Mouse (Mus musculus) liver, embryonic 13.5 days (tissue): Measurements from ENCODE around the gene Nubp1. TPM values are rescaled to one million over a fixed set of nuclear protein-coding genes. Genes with fewer than 3 reads are reported as not detected.
A peak's percentile ranks its signal among the peaks of the same experiment; 100 is the strongest.

Source experiments
- ATAC-seq: fragments of 200-750 bp; cut with Nextera tagmentation; 2 replicates; pipeline ENCODE4 v1.8.0; 2017; ENCODE audit warnings: low read depth, mild to moderate bottlenecking, moderate number of reproducible peaks, moderate library complexity
- DNase-seq: peaks from one replicate; pipeline ENCODE4 v3.0.0; 2022
- H3K27ac ChIP-seq: fragments of 300-500 bp; sonication (generic); 2 replicates; pipeline ENCODE4 v1.5.1; 2015; ENCODE audit warnings: moderate library complexity, mild to moderate bottlenecking, inconsistent platforms
- H3K27me3 ChIP-seq: fragments of 300-500 bp; sonication (generic); 2 replicates; pipeline ENCODE4 v1.6.1; 2015; ENCODE audit warnings: mild to moderate bottlenecking, inconsistent platforms
- H3K36me3 ChIP-seq: fragments of 300-500 bp; sonication (generic); 2 replicates; pipeline ENCODE4 v1.6.1; 2015; ENCODE audit warnings: mild to moderate bottlenecking, inconsistent platforms
- H3K4me1 ChIP-seq: fragments of 300-500 bp; sonication (generic); replicated peaks from 2 replicates; pipeline ENCODE4 v1.6.1; 2015; ENCODE audit warnings: inconsistent platforms
- H3K4me2 ChIP-seq: fragments of 300-500 bp; sonication (generic); 2 replicates; pipeline ENCODE4 v1.6.1; 2015; ENCODE audit warnings: inconsistent platforms, mild to moderate bottlenecking, moderate library complexity
- H3K4me3 ChIP-seq: fragments of 300-500 bp; sonication (generic); replicated peaks from 2 replicates; pipeline ENCODE4 v1.5.1; 2015; ENCODE audit warnings: mild to moderate bottlenecking, inconsistent platforms
- H3K9ac ChIP-seq: fragments of 300-500 bp; sonication (generic); 2 replicates; pipeline ENCODE4 v1.6.1; 2015; ENCODE audit warnings: mild to moderate bottlenecking, inconsistent platforms
- H3K9me3 ChIP-seq: fragments of 300-500 bp; sonication (generic); replicated peaks from 2 replicates; pipeline ENCODE4 v1.6.1; 2016; ENCODE audit warnings: inconsistent platforms
- WGBS: fragments of 180-500 bp; shearing (Covaris S2); methylation state at CpG from one replicate; pipeline ENCODE4 v1.1.7; 2015; ENCODE audit not compliant: insufficient replicate concordance; 5-methylcytosine and 5-hydroxymethylcytosine counted together
- polyA plus RNA-seq: library from polyadenylated mRNA; unstranded; fragments of >200 nt; fragmentation: Nextera tagmentation; extraction: Ambion mirVana; gene quantifications from 2 replicates; pipeline ENCODE4 v1.2.1, GENCODE M21; 2015

Nubp1 gene
- polyA plus RNA-seq, 1 experiment from 2014 or later, result 44.8 TPM

DNA sequence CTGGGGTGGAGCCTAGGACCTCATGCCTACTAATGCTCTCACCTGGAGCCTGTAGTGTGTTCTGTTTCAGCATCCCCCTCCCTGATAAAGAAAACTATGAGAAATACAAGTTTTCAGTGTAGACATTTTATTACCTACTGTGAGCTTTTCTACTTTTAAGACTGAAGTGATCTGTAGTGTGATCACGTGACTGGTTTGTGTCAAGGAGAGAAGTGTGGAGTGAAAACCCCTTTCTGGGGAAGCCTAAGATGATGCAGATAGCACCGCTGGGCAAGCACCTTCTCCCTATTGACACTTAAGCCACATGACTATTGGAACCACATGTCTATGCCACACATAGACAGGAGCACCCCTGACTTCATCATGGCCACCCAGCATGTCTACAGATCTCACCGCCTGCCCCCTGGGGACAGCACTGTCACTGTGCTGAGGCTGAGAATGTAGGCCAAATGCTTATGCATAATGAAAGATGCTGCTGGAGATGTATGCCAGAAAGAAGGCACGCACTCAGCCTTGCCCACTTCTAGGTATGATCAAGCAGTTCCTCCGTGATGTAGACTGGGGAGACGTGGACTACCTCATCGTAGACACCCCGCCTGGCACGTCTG, 8.8 kb downstream of the Nubp1 start:
- no peaks in the 10 kb centered on the region for H3K9me3 ChIP-seq
- ATAC-seq, result no peak

DNA sequence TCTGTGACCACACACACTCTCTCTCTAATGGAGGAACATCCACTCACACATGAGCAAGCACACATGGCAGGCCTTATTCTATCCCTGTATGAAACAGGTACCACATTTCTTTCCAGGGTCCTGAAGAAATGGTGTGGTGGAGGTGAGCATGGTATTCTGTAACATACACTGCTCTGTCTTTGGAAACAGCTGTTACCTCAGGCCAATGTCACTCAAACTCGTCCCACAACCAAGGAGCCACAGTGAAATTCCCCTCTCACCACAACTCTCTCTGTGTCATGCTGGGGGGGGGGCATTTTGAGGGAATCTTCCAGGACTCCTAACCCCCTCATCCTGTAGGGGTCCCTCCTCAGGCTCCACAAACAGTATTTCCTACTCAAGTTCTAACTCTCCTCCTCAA, 20.2 kb downstream of the Nubp1 start:
- WGBS, result 38% methylated on average over 1 of the region's 1 CpGs
- no peak overlapping the region for H3K27ac ChIP-seq
- no peak for ATAC-seq

More for the DNA sequence above, 8.8 kb downstream of the Nubp1 start:
- Histone ChIP-seq H3K36me3 (peaks cover 99% of the 10 kb centered on the region), H3K27ac (no peak overlapping the region), H3K4me1 (no peaks in the 10 kb centered on the region), H3K9ac (no peak overlapping the region), H3K27me3 (no peaks in the 10 kb centered on the region), H3K4me2 (no peak overlapping the region), H3K4me3 (no peak overlapping the region)
- WGBS, result 86% methylated on average over 9 of the region's 9 CpGs
- DNase-seq, result no peak

DNA sequence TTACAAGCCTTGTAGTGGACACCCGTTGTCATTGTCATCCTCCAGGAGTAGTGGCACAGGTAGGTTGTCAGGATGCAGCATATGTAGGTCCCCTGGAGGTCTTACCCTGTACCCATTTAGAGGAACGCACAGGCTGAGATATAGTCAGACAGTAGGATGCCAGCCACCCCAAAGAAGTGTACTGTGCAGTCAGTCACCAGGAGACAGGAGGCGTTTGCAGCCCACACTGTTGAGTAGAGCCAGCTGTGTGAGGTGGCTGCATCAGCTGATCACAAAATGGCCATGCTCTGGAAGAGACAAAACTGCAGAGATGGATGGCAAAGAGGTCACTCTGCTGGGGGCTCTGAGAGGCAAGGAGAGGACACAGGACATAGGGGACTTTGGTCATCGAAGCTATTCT, 20.6 kb downstream of the Nubp1 start:
- no peaks in the 10 kb centered on the region for H3K36me3 ChIP-seq
- H3K27me3 ChIP-seq, result no peaks in the 10 kb centered on the region
- ATAC-seq (no peak), DNase-seq (no peak)
- H3K4me1 ChIP-seq, result no peaks in the 10 kb centered on the region
- no peak overlapping the region for H3K9ac ChIP-seq
- 63% methylated on average over 4 of the region's 4 CpGs for WGBS
- H3K27ac ChIP-seq, result no peak overlapping the region
- no peak overlapping the region for H3K4me3 ChIP-seq
- no peak overlapping the region for H3K4me2 ChIP-seq
- H3K9me3 ChIP-seq, result no peaks in the 10 kb centered on the region

More for the DNA sequence above, 20.2 kb downstream of the Nubp1 start:
- no peak overlapping the region for H3K9ac ChIP-seq
- H3K9me3 ChIP-seq, result no peaks in the 10 kb centered on the region
- H3K4me3 ChIP-seq, result no peak overlapping the region
- H3K27me3 ChIP-seq, result no peaks in the 10 kb centered on the region
- peaks cover under 1% of the 10 kb centered on the region; the same call in 1 of the 2 replicates for H3K36me3 ChIP-seq
- H3K4me1 ChIP-seq, result no peaks in the 10 kb centered on the region
- no peak for DNase-seq
- H3K4me2 ChIP-seq, result no peak overlapping the region

DNA sequence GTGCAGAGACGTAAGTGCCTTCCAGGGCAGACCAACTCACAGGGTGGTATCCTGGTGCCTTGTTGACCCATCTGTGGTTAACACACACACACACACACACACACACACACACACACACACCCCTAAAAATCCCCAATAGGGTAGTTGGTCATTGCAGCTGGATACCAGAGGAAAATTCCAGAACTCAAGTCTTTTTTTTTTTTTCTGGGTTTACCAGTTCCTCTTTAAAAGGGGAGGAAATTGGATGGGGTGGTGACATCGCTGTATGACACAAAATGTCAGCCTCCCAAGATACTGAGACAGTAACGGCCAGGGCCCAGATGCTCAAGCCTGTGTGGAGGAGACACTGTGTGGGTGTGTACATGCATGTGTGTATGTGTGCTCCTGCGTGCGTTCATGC, 21.6 kb downstream of the Nubp1 start:
- no peaks in the 10 kb centered on the region for H3K9me3 ChIP-seq
- no peaks in the 10 kb centered on the region for H3K4me1 ChIP-seq
- DNase-seq, result no peak
- no peak for ATAC-seq
- no peaks in the 10 kb centered on the region for H3K27me3 ChIP-seq
- H3K36me3 ChIP-seq, result no peaks in the 10 kb centered on the region
- WGBS, result 63% methylated on average over 5 of the region's 5 CpGs
- H3K4me2 ChIP-seq, result no peak overlapping the region
- H3K27ac ChIP-seq, result no peak overlapping the region
- H3K4me3 ChIP-seq, result no peak overlapping the region
- no peak overlapping the region for H3K9ac ChIP-seq

DNA sequence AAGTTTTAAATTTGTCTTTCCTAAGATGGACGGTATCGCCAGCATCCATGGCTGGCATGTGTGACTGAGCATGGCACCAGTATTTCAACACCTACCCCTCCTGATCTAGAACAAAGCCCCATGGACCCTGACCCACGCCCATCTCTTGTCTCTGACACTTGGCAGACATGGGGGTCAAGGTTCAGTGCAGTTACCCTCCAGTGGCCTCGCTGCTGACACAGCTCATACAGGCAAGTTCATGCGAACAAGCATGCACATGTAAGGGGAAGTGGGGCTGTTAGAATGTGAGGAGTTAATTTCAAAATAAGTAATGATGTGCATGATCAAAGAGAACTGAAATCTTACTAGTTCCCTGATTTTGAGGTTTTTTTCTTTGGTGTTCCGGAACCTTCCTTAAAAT, 24.4 kb downstream of the Nubp1 start:
- DNase-seq, result no peak

DNA sequence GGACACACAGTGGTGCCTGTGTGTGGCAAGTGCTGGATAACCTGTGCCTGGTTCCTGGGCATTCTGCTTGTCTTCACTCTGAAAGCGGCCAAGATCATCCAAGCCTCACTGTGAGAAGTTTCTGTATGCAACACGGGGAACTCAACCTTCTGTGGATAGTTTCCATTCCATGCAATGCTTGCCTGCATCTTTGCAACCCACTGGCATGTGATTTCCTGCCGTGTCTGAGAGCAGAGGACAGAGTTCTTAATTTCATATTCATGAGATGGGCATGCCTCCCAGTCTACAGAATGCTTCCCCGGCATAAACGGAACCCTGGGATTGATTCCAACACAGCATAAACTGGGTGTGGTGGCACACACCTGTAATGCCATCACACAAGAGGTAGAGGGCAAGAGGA, 26.3 kb downstream of the Nubp1 start:
- no peaks in the 10 kb centered on the region for H3K27me3 ChIP-seq
- no peaks in the 10 kb centered on the region for H3K36me3 ChIP-seq
- no peak overlapping the region for H3K9ac ChIP-seq
- no peak overlapping the region for H3K4me3 ChIP-seq
- DNase-seq, result no peak
- H3K9me3 ChIP-seq, result no peaks in the 10 kb centered on the region
- ATAC-seq, result no peak
- 61% methylated on average over 5 of the region's 5 CpGs for WGBS
- H3K27ac ChIP-seq, result no peak overlapping the region
- H3K4me2 ChIP-seq, result no peak overlapping the region
- no peaks in the 10 kb centered on the region for H3K4me1 ChIP-seq

More for the DNA sequence above, 24.4 kb downstream of the Nubp1 start:
- WGBS, result 73% methylated on average over 6 of the region's 6 CpGs
- H3K4me2 ChIP-seq, result no peak overlapping the region
- no peaks in the 10 kb centered on the region for H3K4me1 ChIP-seq
- no peak for ATAC-seq
- no peaks in the 10 kb centered on the region for H3K27me3 ChIP-seq
- H3K9me3 ChIP-seq, result no peaks in the 10 kb centered on the region
- H3K36me3 ChIP-seq, result no peaks in the 10 kb centered on the region
- no peak overlapping the region for H3K27ac ChIP-seq
- H3K9ac ChIP-seq, result no peak overlapping the region
- H3K4me3 ChIP-seq, result no peak overlapping the region

DNA sequence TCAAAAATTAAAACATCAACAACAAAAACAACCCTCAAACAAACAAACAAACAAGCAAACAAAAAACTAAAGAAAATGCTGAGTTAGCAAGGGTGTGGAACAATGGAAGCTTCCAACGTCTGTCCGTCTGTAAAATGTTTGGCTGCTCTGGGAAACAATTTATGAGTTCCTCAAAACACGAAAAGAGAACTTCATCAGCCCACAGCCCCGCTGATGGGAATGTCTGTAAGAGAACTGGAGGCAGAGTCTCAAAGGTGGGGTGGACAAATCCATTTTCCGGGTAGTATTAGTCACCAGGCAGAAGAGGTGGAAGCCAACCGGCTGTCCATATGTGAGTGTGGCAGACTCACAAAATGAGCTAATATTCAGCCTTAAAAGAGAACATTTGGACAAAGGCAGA, 29.6 kb downstream of the Nubp1 start:
- Histone ChIP-seq H3K27ac (no peak overlapping the region), H3K9me3 (no peaks in the 10 kb centered on the region), H3K4me1 (no peaks in the 10 kb centered on the region), H3K36me3 (no peaks in the 10 kb centered on the region), H3K27me3 (no peaks in the 10 kb centered on the region), H3K4me3 (no peak overlapping the region), H3K9ac (no peak overlapping the region), H3K4me2 (no peak overlapping the region)
- no peak for DNase-seq
- ATAC-seq, result no peak
- 55% methylated on average over 6 of the region's 6 CpGs for WGBS

DNA sequence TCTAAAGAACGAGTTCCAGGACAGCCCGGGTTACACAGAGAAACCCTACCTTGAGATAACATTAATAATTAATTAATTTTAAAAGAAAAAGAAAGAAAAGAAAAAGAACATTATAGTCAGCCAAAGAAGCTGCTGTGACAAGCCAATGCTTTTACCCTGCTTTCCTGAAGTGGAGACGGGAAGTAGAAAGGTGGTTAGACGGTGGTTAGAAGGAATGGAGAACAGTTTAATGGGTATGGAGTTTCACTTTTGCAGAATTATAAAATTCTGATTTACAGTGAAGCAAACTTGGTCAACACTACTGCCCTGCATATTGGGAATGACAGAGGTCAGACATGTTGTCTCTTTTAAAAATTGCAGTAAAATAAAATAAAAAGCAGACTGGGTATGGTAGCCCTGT, 30.0 kb downstream of the Nubp1 start:
- H3K27me3 ChIP-seq, result no peaks in the 10 kb centered on the region

DNA sequence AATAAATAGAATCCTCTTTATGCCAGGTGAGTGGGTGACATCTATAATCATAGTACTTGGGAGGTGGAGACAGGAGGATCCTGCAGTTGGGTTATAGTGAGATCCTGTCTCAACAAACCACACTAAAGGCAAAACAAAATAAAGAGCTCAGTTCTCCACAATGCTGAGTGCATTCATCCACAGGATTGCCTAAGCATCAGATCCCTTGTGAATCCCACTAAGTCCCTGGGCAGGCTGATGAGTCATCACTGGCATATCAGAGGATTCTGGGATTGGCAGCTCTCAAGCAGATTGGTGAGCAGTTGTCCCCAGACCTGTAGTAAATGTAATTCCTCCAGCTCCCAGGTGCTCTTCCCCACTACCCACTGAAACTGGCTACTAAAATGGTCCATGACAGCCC, 32.0 kb downstream of the Nubp1 start:
- ATAC-seq (no peak), DNase-seq (no peak)
- Histone ChIP-seq H3K36me3 (no peaks in the 10 kb centered on the region), H3K27ac (no peak overlapping the region), H3K9me3 (no peaks in the 10 kb centered on the region), H3K4me3 (no peak overlapping the region), H3K4me1 (peaks cover 9% of the 10 kb centered on the region), H3K27me3 (no peaks in the 10 kb centered on the region), H3K9ac (no peak overlapping the region), H3K4me2 (no peak overlapping the region)

More for the DNA sequence above, 30.0 kb downstream of the Nubp1 start:
- ATAC-seq (no peak), DNase-seq (no peak)
- no peak overlapping the region for H3K4me2 ChIP-seq
- H3K36me3 ChIP-seq, result no peaks in the 10 kb centered on the region
- H3K4me1 ChIP-seq, result no peaks in the 10 kb centered on the region
- H3K4me3 ChIP-seq, result no peak overlapping the region
- WGBS, result 72% methylated on average over 4 of the region's 4 CpGs
- H3K27ac ChIP-seq, result no peak overlapping the region
- no peak overlapping the region for H3K9ac ChIP-seq
- H3K9me3 ChIP-seq, result no peaks in the 10 kb centered on the region

DNA sequence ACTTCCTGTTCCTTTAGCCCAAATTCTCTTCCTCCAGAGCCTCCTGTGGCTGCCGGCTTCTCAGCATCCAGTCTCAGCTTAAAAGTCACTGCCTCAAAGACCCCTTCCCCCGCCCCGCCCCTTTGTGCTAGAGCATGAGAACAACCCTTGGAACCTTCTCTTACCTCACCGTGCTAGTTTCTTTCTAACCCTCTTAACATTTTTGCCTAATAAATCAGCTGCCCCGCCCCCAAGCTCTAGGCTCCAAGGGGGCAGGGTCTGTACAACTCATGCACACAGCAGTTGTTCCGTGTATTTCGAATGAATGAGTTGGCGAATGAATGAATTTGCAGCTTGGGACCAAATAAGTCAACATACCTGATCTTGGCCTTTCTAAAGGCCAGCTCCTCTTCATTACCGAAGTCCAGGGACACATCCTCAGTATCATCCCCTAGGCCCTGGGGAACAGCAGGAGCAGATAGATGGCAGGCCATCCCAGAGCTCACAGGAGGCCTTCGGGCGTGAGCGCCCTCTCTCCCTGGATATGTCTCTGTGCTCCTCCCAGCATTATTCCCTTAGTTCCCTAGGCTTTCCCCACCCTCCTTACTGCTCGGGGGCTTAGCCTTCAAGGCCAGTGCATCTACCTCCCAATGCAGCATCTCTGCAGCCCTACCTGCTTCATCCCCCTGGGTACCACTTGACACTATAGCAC, 35.0 kb downstream of the Nubp1 start:
- no peaks in the 10 kb centered on the region for H3K27me3 ChIP-seq
- H3K27ac ChIP-seq, result no peak overlapping the region
- peaks cover 11% of the 10 kb centered on the region for H3K4me1 ChIP-seq
- ATAC-seq (no peak), DNase-seq (no peak)
- H3K9ac ChIP-seq, result no peak overlapping the region
- H3K9me3 ChIP-seq, result no peaks in the 10 kb centered on the region
- H3K4me2 ChIP-seq, result peak overlapping the region; percentile 38
- no peaks in the 10 kb centered on the region for H3K36me3 ChIP-seq
- WGBS, result 44% methylated on average over 13 of the region's 13 CpGs
- H3K4me3 ChIP-seq, result peak overlapping the region; percentile 15; the same call in 1 of the 2 replicates

DNA sequence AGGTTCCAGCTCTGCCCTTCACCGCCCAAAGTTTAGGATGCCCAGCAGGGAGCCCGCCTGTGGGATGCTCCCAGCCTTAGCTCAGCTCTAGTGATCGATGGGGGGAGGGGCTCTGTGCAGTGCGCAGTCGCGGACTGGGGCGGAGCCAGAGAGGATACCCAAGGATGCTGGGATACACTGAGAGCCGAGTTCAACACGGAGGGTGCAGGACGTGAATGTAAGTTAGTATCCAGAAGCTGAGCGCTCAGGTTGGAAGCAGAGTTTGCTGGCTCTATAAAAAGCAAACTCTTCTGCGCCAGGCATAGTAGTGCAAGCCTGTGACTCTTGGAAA, 35.5 kb downstream of the Nubp1 start, which contains the start of gene Tvp23a:
Tvp23a (minus strand) TSS at position 99 of the 331 bp plus-strand sequence.
- Histone ChIP-seq H3K9ac (no peak within 1 kb of the TSS), H3K27me3 (no peaks in the 10 kb centered on the region), H3K4me2 (peak within 1 kb of the TSS; percentile 38), H3K4me1 (peaks cover 11% of the 10 kb centered on the region), H3K27ac (no peak within 1 kb of the TSS), H3K9me3 (no peaks in the 10 kb centered on the region), H3K36me3 (no peaks in the 10 kb centered on the region), H3K4me3 (peak within 1 kb of the TSS; percentile 15; the same call in 1 of the 2 replicates)
- 19% methylated on average over 12 of the region's 12 CpGs for WGBS
- ATAC-seq (peak; percentile 66; the same call in 1 of the 2 replicates), DNase-seq (no peak)

DNA sequence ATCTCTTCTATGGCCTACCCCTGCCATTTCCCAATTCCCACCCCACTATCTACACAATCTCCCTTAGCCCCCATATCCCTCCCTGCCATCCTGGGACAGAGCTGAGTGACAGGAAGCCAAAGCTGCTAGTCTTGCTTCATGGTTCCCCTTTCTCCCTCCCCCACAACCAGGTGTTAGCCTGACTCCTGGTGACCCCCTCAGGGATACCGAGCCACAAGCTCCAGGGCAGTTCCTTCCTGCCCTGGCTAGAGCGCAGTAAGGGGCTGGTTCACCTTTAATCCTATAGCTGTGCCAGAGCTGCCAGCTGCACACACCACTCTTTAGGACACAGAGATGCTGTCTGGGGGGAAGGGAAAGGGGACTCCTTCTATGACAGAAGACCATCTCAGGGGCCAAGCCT, 36.0 kb downstream of the Nubp1 start:
- Histone ChIP-seq H3K9me3 (no peaks in the 10 kb centered on the region), H3K27ac (no peak overlapping the region), H3K9ac (no peak overlapping the region), H3K4me1 (peaks cover 14% of the 10 kb centered on the region), H3K36me3 (no peaks in the 10 kb centered on the region), H3K27me3 (no peaks in the 10 kb centered on the region), H3K4me3 (no peak overlapping the region), H3K4me2 (peak overlapping the region; percentile 38)
- 37% methylated on average over 2 of the region's 2 CpGs for WGBS
- DNase-seq (no peak), ATAC-seq (no peak)
